Mouse (Mus musculus) CH12.LX (cell line): Measurements from ENCODE around the gene Retn.

Source experiments
- CTCF ChIP-seq, 2 experiments: IDR thresholded peaks in 1 of 2; conservative IDR thresholded peaks in 1 of 2; 2 replicates each; pipeline ENCODE4 v1.5.1; 2011 to 2012; ENCODE audit warnings: low read depth in 2 of 2, low read length in 2 of 2, improper control_type of control experiment in 1 of 2, inconsistent platforms in 1 of 2, mild to moderate bottlenecking in 1 of 2, moderate library complexity in 1 of 2
- GABPA ChIP-seq: IDR thresholded peaks from 2 replicates; pipeline ENCODE4 v1.6.1; 2012; ENCODE audit warnings: low read depth, low read length, improper control_type of control experiment, inconsistent platforms; ENCODE audit not compliant: insufficient replicate concordance
- IRF4 ChIP-seq: IDR thresholded peaks from 2 replicates; pipeline ENCODE4 v1.6.1; 2014; ENCODE audit warnings: low read depth, mild to moderate bottlenecking, inconsistent platforms, low read length, improper control_type of control experiment
- NELFE ChIP-seq: IDR thresholded peaks from 2 replicates; pipeline ENCODE4 v1.6.1; 2011; ENCODE audit warnings: low read depth, low read length, improper control_type of control experiment
- ZMIZ1 ChIP-seq: IDR thresholded peaks from 2 replicates; pipeline ENCODE4 v1.6.1; 2012; ENCODE audit warnings: low read depth, mild to moderate bottlenecking, inconsistent platforms, low read length, improper control_type of control experiment

DNA sequence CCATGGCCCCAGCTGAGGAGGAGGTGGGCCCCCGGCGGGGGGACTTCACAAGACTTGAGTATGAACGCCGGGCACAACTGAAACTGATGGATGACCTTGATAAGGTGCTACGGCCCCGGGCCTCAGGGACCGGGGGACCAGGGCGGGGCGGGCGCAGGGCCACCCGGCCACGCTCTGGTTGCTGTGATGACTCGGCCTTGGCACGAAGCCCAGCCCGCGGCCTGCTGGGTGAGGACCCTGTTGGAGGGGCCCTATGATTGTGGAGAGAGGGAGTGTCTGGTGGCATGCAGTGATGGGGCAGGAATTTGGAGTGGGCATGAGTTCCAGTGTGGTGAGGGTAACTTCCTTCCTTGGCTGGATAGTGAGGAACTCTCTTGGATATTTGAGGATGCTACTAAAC, 49.0 kb upstream of the Retn start:
- TF ChIP-seq CTCF (conservative IDR thresholded peaks at IDR 0.05 in 1 of 2, IDR thresholded peaks at IDR 0.05 in 1 of 2; ENCODE audit: low read depth in 2 of 2, low read length in 2 of 2) (no peak), ZMIZ1 (no peak), IRF4 (no peak), GABPA (no peak), NELFE (no peak)
